Mouse (Mus musculus): ENCODE measurements around the gene Sec22a. TPM values are rescaled to one million over a fixed set of nuclear protein-coding genes. Genes with fewer than 3 reads are reported as not detected.

Sec22a gene
- total and polyA plus RNA-seq, 3 experiments = 10.5 to 98.3 (median 11.4) TPM

GRCm38 (mm10) chr16:35311586-35311985 is 52.1 kb downstream of the Sec22a start:
- H3K36me3 ChIP-seq (ENCODE audit: control insufficient read depth in 1 of 2, insufficient read depth in 2 of 2, low read length in 2 of 2) = no peaks in the 10 kb centered on the region; a peak in 2 of 4 replicates
- H3K9ac ChIP-seq (ENCODE audit: control insufficient read depth, low read depth, low read length, poor library complexity, severe bottlenecking) = no peak overlapping the region
- no peaks in the 10 kb centered on the region for H3K79me2 ChIP-seq (ENCODE audit: control insufficient read depth, insufficient read depth, low read length, poor library complexity)
- H3K27me3 ChIP-seq (ENCODE audit: control insufficient read depth in 1 of 2, insufficient read depth in 2 of 2, low read length in 2 of 2) = no peaks in the 10 kb centered on the region
- H3K27ac ChIP-seq (ENCODE audit: control insufficient read depth, low read depth, low read length) = no peak overlapping the region
- TF ChIP-seq ETS1 (IDR thresholded peaks at IDR 0.05; ENCODE audit: low read depth, low read length) (no peak), SMC3 (IDR thresholded peaks at IDR 0.05; ENCODE audit: low read depth, low read length) (no peak), ZMIZ1 (IDR thresholded peaks at IDR 0.05; ENCODE audit: low read depth, low read length) (no peak), MAX (IDR thresholded peaks at IDR 0.05; ENCODE audit: low read length) (no peak), CHD1 (IDR thresholded peaks at IDR 0.05; ENCODE audit: low read depth, low read length) (no peak), CTCF (IDR thresholded peaks at IDR 0.05 in 2 of 3, conservative IDR thresholded peaks at IDR 0.05 in 1 of 3; ENCODE audit: control insufficient read depth in 1 of 3, insufficient read depth in 1 of 3, low read depth in 2 of 3, low read length in 3 of 3, poor library complexity in 1 of 3, severe bottlenecking in 1 of 3) (no peak), ZKSCAN1 (IDR thresholded peaks at IDR 0.05; ENCODE audit: low read depth, low read length) (no peak), RCOR1 (IDR thresholded peaks at IDR 0.05; ENCODE audit: low read depth, low read length) (no peak), NELFE (IDR thresholded peaks at IDR 0.05; ENCODE audit: low read depth, low read length) (no peak), POLR2A (IDR thresholded peaks at IDR 0.05; ENCODE audit: control insufficient read depth in 1 of 2, insufficient read depth in 1 of 2, low read depth in 1 of 2, low read length in 2 of 2, poor library complexity in 1 of 2) (no peak), TAL1 (IDR thresholded peaks at IDR 0.05; ENCODE audit: low read length) (no peak), GABPA (IDR thresholded peaks at IDR 0.05; ENCODE audit: low read depth, low read length) (no peak), RAD21 (IDR thresholded peaks at IDR 0.05; ENCODE audit: low read depth, low read length) (no peak), USF2 (IDR thresholded peaks at IDR 0.05; ENCODE audit: borderline replicate concordance in 1 of 2, insufficient read depth in 1 of 2, low read depth in 1 of 2, low read length in 2 of 2) (no peak), JUND (IDR thresholded peaks at IDR 0.05; ENCODE audit: low read depth, low read length) (no peak), MAFK (IDR thresholded peaks at IDR 0.05; ENCODE audit: borderline replicate concordance, low read depth, low read length) (no peak), USF1 (IDR thresholded peaks at IDR 0.05; ENCODE audit: low read depth, low read length) (no peak), MYC (IDR thresholded peaks at IDR 0.05; ENCODE audit: low read depth, low read length) (no peak), KAT2A (conservative IDR thresholded peaks at IDR 0.05; ENCODE audit: low read depth, low read length) (no peak), UBTF (IDR thresholded peaks at IDR 0.05; ENCODE audit: borderline replicate concordance, insufficient read depth, low read depth, low read length) (no peak)
- DNase-seq (ENCODE audit: low read depth, low spot score) = no peak
- H3K4me1 ChIP-seq (ENCODE audit: control insufficient read depth in 1 of 2, insufficient read depth in 2 of 2, low read length in 2 of 2) = peaks cover 0 to 4% of the 10 kb centered on the region in 2 experiments; a peak in 2 of 4 replicates
- H3K9me3 ChIP-seq (replicated peaks; ENCODE audit: insufficient read depth, low read length) = no peaks in the 10 kb centered on the region
- H3K4me3 ChIP-seq (ENCODE audit: control insufficient read depth in 1 of 2, insufficient read depth in 1 of 2, low read depth in 2 of 2, low read length in 2 of 2) = no peak overlapping the region

- no peaks in the 10 kb centered on the region for H3K79me2 ChIP-seq (ENCODE audit: control insufficient read depth, insufficient read depth, low read length, poor library complexity)
- H3K27ac ChIP-seq (ENCODE audit: control insufficient read depth, low read depth, low read length) = no peak overlapping the region
- no peaks in the 10 kb centered on the region; a peak in 1 of 4 replicates for H3K36me3 ChIP-seq (ENCODE audit: control insufficient read depth in 1 of 2, insufficient read depth in 2 of 2, low read length in 2 of 2)
- no peak overlapping the region for H3K9ac ChIP-seq (ENCODE audit: control insufficient read depth, low read depth, low read length, poor library complexity, severe bottlenecking)
- H3K9me3 ChIP-seq (replicated peaks; ENCODE audit: insufficient read depth, low read length) = no peaks in the 10 kb centered on the region
- no peak for DNase-seq (ENCODE audit: low read depth, low spot score)
- H3K4me3 ChIP-seq (ENCODE audit: control insufficient read depth in 1 of 2, insufficient read depth in 1 of 2, low read depth in 2 of 2, low read length in 2 of 2) = no peak overlapping the region
- no peaks in the 10 kb centered on the region for H3K4me1 ChIP-seq (ENCODE audit: control insufficient read depth in 1 of 2, insufficient read depth in 2 of 2, low read length in 2 of 2)
- H3K27me3 ChIP-seq (ENCODE audit: control insufficient read depth in 1 of 2, insufficient read depth in 2 of 2, low read length in 2 of 2) = no peaks in the 10 kb centered on the region
- TF ChIP-seq ZKSCAN1 (IDR thresholded peaks at IDR 0.05; ENCODE audit: low read depth, low read length) (no peak), TCF12 (IDR thresholded peaks at IDR 0.05; ENCODE audit: low read depth, low read length) (no peak), ZMIZ1 (IDR thresholded peaks at IDR 0.05; ENCODE audit: low read depth, low read length) (no peak)
These were observed 53.1 kb downstream of the Sec22a start for GRCm38 (mm10) chr16:35310551-35311110.

Data from MEL (cell line).